Mouse (Mus musculus) activated CD4-positive, CD25-positive, alpha-beta regulatory T cell (primary cell): Measurements from ENCODE around the gene Akr1c6. TPM values are rescaled to one million over a fixed set of nuclear protein-coding genes. Genes with fewer than 3 reads are reported as not detected.

Experiments
- polyA plus RNA-seq, 2 experiments: library from polyadenylated mRNA; unstranded; fragments of 100-300 nt; shearing (Covaris generic); gene quantifications; one replicate each; pipeline ENCODE4 v1.2.1; 2017

The Akr1c6 gene
- polyA plus RNA-seq = not detected

DNA sequence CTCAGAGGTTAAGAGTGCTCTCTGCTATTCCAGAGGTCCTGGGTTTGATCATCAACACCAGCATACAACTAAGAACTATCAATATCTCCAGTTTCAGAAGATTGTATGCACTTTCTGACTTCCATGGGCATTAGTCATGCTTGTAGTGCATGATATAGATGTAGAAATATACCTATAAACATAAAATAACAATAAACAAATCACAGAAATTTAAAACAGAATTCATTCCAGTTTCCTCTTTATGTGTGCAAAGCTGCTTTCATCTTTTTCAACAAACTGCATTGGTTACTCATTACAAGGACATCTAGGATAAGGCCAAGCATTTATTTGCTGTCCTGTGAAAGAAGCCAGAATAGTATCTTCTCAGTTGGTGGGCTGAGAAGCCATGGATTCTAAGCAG is at the start of gene Akr1c6:
Gene Akr1c6 (plus strand): TSS at position 301 of the 400 bp plus-strand sequence.

Other genes with a start within 250 kb of the Akr1c6 start
- gene Akr1c13, start 243.2 kb upstream of the Akr1c6 start, polyA plus RNA-seq = 10 to 100 TPM; 19.8 to 44.6 TPM
- under 1 TPM in 1 of 2 experiments, not detected in 1; 0.09 TPM for gene Akr1c19, start 205.6 kb upstream of the Akr1c6 start, polyA plus RNA-seq
- gene Akr1c12, start 154.9 kb upstream of the Akr1c6 start, polyA plus RNA-seq = 10 to 100 TPM in 1 of 2 experiments, 1 to 10 TPM in 1; 4.3 to 22.0 TPM
- under 1 TPM in 1 of 2 experiments, not detected in 1; 0.14 TPM for gene Akr1c20, start 89.0 kb downstream of the Akr1c6 start, polyA plus RNA-seq
- not detected for gene Akr1c21, start 139.8 kb downstream of the Akr1c6 start, polyA plus RNA-seq
- 10 to 100 TPM in 1 of 2 experiments, 1 to 10 TPM in 1; 9.6 to 11.6 TPM for gene Akr1e1, start 174.9 kb downstream of the Akr1c6 start, polyA plus RNA-seq